Mouse (Mus musculus): Measurements from ENCODE around the gene Olfr523. TPM values are rescaled to one million over a fixed set of nuclear protein-coding genes. Genes with fewer than 3 reads are reported as not detected.

Gene Olfr523
- total and polyA plus RNA-seq, 3 experiments: not detected

DNA sequence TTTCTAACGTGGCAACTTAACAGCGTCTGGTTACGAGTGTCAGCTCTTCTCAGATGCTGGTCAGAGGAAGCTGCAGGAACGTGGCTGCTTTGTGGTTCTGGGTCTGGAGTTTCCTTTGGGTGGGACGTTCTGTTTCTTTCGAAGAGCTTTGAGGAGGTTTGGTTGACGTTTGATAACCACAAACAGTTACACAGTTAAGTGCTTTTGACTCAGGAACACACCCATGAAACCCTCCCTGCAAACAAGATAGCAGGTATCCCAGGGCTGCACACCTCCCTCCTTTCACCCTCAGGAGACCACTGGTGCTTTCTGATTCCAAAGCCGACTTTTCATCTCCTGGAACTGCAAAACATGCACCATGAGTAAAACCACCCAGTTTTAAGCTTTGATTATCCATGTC is 35.1 kb downstream of the Olfr523 start:
- no peak for DNase-seq (ENCODE audit: extremely low read depth)
- Histone ChIP-seq H3K9me3 (replicated peaks; ENCODE audit: low read length) (no peaks in the 10 kb centered on the region), H3K4me1 (ENCODE audit: control insufficient read depth in 1 of 2, insufficient read depth in 2 of 2) (no peaks in the 10 kb centered on the region), H3K36me3 (replicated peaks in 1 of 2; ENCODE audit: control insufficient read depth in 1 of 2, insufficient read depth in 1 of 2, low read length in 1 of 2) (no peaks in the 10 kb centered on the region), H3K9ac (ENCODE audit: insufficient read depth, low read depth) (no peak overlapping the region), H3K27me3 (replicated peaks) (peaks cover 94% of the 10 kb centered on the region), H3K4me2 (ENCODE audit: insufficient read depth, low read depth, poor library complexity, severe bottlenecking) (no peak overlapping the region), H3K27ac (ENCODE audit: insufficient read depth, low read depth) (no peak overlapping the region), H3K79me2 (replicated peaks; ENCODE audit: control insufficient read depth, extremely low read depth, insufficient read depth, poor library complexity, severe bottlenecking) (no peaks in the 10 kb centered on the region), H3K4me3 (replicated peaks in 1 of 3; ENCODE audit: low read depth in 2 of 3, low read length in 2 of 3, poor library complexity in 1 of 3) (no peak overlapping the region)
- in situ Hi-C loops (cut with MboI; ENCODE audit: low pct_ligation_motif_present, low pct_unique_long_range_greater_than_20kb, low sequenced_read_pairs): no loop called here
- TF ChIP-seq MAFK (IDR thresholded peaks at IDR 0.05; ENCODE audit: insufficient replicate concordance, low read length): no peak
- TF ChIP-seq ZKSCAN1 (IDR thresholded peaks at IDR 0.05; ENCODE audit: borderline replicate concordance, low read depth, low read length): no peak
- TF ChIP-seq MYC (IDR thresholded peaks at IDR 0.05; ENCODE audit: low read depth, low read length): no peak
- dilution Hi-C loops (cut with MboI; ENCODE audit: extremely low pct_ligation_motif_present, extremely low pct_unique_long_range_greater_than_20kb, low sequenced_read_pairs): no loop called here

DNA sequence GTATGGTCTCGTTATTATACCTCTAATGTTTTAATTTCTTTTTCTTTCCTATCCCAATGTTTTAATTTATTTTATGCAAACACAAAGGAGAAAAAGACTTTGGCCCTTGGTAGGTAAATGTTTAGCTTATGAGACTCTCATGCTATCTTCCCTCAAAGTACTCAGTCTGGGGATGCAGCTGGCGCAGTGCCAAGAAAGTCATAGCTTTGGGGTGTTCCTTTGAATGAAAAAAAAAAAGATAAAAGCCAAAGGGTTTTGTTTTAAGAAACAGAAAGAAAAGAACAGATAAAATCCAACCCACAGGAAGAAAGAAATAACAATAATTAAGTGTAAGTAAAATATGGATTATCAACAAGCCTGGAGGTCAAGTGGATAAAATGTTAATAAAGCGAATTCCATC is 35.7 kb downstream of the Olfr523 start:
- Histone ChIP-seq H3K36me3 (replicated peaks in 1 of 2; ENCODE audit: control insufficient read depth in 1 of 2, insufficient read depth in 1 of 2, low read length in 1 of 2) (no peaks in the 10 kb centered on the region), H3K79me2 (replicated peaks; ENCODE audit: control insufficient read depth, extremely low read depth, insufficient read depth, poor library complexity, severe bottlenecking) (no peaks in the 10 kb centered on the region), H3K4me1 (ENCODE audit: control insufficient read depth in 1 of 2, insufficient read depth in 2 of 2) (no peaks in the 10 kb centered on the region), H3K9ac (ENCODE audit: insufficient read depth, low read depth) (no peak overlapping the region), H3K9me3 (replicated peaks; ENCODE audit: low read length) (no peaks in the 10 kb centered on the region), H3K27ac (ENCODE audit: insufficient read depth, low read depth) (no peak overlapping the region), H3K4me2 (ENCODE audit: insufficient read depth, low read depth, poor library complexity, severe bottlenecking) (no peak overlapping the region), H3K4me3 (replicated peaks in 1 of 3; ENCODE audit: low read depth in 2 of 3, low read length in 2 of 3, poor library complexity in 1 of 3) (no peak overlapping the region), H3K27me3 (replicated peaks) (peaks cover 92% of the 10 kb centered on the region)
- in situ Hi-C loops (cut with MboI; ENCODE audit: low pct_ligation_motif_present, low pct_unique_long_range_greater_than_20kb, low sequenced_read_pairs) (no loop called here), dilution Hi-C loops (cut with MboI; ENCODE audit: extremely low pct_ligation_motif_present, extremely low pct_unique_long_range_greater_than_20kb, low sequenced_read_pairs) (no loop called here)
- no peak for TF ChIP-seq MXI1 (IDR thresholded peaks at IDR 0.05; ENCODE audit: low read depth, low read length)
- no peak for TF ChIP-seq BHLHE40 (IDR thresholded peaks at IDR 0.05; ENCODE audit: low read depth, low read length)
- no peak for TF ChIP-seq NRF1 (IDR thresholded peaks at IDR 0.05; ENCODE audit: low read depth, low read length)
- no peak for TF ChIP-seq SIN3A (IDR thresholded peaks at IDR 0.05; ENCODE audit: low read length)
- no peak for TF ChIP-seq UBTF (IDR thresholded peaks at IDR 0.05; ENCODE audit: low read depth, low read length)
- no peak for TF ChIP-seq TCF12 (IDR thresholded peaks at IDR 0.05; ENCODE audit: low read depth, low read length)
- TF ChIP-seq RAD21 (IDR thresholded peaks at IDR 0.05; ENCODE audit: low read depth, low read length): no peak
- no peak for TF ChIP-seq ZKSCAN1 (IDR thresholded peaks at IDR 0.05; ENCODE audit: borderline replicate concordance, low read depth, low read length)
- no peak for TF ChIP-seq ZC3H11A (IDR thresholded peaks at IDR 0.05; ENCODE audit: low read depth, low read length)
- TF ChIP-seq TBP (conservative IDR thresholded peaks at IDR 0.05; ENCODE audit: low read depth, low read length): no peak
- no peak for DNase-seq (ENCODE audit: extremely low read depth)

DNA sequence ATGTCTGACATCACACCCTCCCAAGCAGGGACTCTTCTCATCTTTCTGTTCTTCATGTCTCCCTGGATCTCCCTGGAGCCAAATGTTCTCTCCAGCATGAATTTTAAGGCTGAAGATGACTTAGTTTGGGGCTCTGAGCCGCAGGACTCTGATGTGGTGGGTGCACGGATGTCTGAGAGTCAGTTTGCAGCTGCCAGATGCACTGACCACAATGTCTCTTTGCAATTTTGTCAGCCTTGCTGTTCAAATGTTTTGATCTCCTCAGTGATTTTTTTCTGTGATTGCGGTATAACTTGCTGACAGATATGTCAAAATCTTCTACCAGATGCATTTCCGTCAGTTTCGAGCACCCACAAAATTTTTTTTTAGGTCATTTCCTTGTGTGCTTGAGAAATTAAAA is 40.8 kb downstream of the Olfr523 start:
- H3K4me1 ChIP-seq (ENCODE audit: control insufficient read depth in 1 of 2, insufficient read depth in 2 of 2): no peaks in the 10 kb centered on the region
- dilution Hi-C loops (cut with MboI; ENCODE audit: extremely low pct_ligation_motif_present, extremely low pct_unique_long_range_greater_than_20kb, low sequenced_read_pairs): no loop called here
- H3K4me3 ChIP-seq (replicated peaks in 1 of 3; ENCODE audit: low read depth in 2 of 3, low read length in 2 of 3, poor library complexity in 1 of 3): no peak overlapping the region
- no peak overlapping the region for H3K9ac ChIP-seq (ENCODE audit: insufficient read depth, low read depth)
- H3K4me2 ChIP-seq (ENCODE audit: insufficient read depth, low read depth, poor library complexity, severe bottlenecking): no peak overlapping the region
- H3K9me3 ChIP-seq (replicated peaks; ENCODE audit: low read length): no peaks in the 10 kb centered on the region
- H3K79me2 ChIP-seq (replicated peaks; ENCODE audit: control insufficient read depth, extremely low read depth, insufficient read depth, poor library complexity, severe bottlenecking): no peaks in the 10 kb centered on the region
- H3K27me3 ChIP-seq (replicated peaks): peaks cover 90% of the 10 kb centered on the region
- no peaks in the 10 kb centered on the region for H3K36me3 ChIP-seq (replicated peaks in 1 of 2; ENCODE audit: control insufficient read depth in 1 of 2, insufficient read depth in 1 of 2, low read length in 1 of 2)
- no peak for DNase-seq (ENCODE audit: extremely low read depth)
- TF ChIP-seq MYC (IDR thresholded peaks at IDR 0.05; ENCODE audit: low read depth, low read length) (no peak), GABPA (IDR thresholded peaks at IDR 0.05; ENCODE audit: insufficient replicate concordance, low read depth, low read length) (no peak), ZKSCAN1 (IDR thresholded peaks at IDR 0.05; ENCODE audit: borderline replicate concordance, low read depth, low read length) (no peak), USF1 (IDR thresholded peaks at IDR 0.05; ENCODE audit: low read depth, low read length) (no peak), RCOR1 (conservative IDR thresholded peaks at IDR 0.05; ENCODE audit: low read depth, low read length) (no peak), ELF1 (IDR thresholded peaks at IDR 0.05; ENCODE audit: low read depth, low read length) (no peak), MAX (IDR thresholded peaks at IDR 0.05; ENCODE audit: low read length) (no peak), ZNF384 (IDR thresholded peaks at IDR 0.05; ENCODE audit: low read depth, low read length) (no peak), EP300 (IDR thresholded peaks at IDR 0.05; ENCODE audit: low read length) (no peak), BHLHE40 (IDR thresholded peaks at IDR 0.05; ENCODE audit: low read depth, low read length) (no peak), MEF2A (IDR thresholded peaks at IDR 0.05; ENCODE audit: borderline replicate concordance, low read depth, low read length) (no peak)
- in situ Hi-C loops (cut with MboI; ENCODE audit: low pct_ligation_motif_present, low pct_unique_long_range_greater_than_20kb, low sequenced_read_pairs): no loop called here
- H3K27ac ChIP-seq (ENCODE audit: insufficient read depth, low read depth): no peak overlapping the region

Measured in CH12.LX (cell line).